Mouse (Mus musculus): Measurements from ENCODE around the gene A4galt. TPM values are rescaled to one million over a fixed set of nuclear protein-coding genes. Genes with fewer than 3 reads are reported as not detected.

Gene A4galt
- 1.4 and 1.6 TPM in 2 replicates for polyA plus RNA-seq (2014; fragmentation: Nextera tagmentation; extraction: Ambion mirVana)

GRCm38 (mm10) chr15:83251176-83252004, at the start of gene A4galt:
Gene A4galt (minus strand): TSS chr15:83251774.
- H3K9me3 ChIP-seq (ENCODE audit: control insufficient read depth, low read length) = no peaks in the 10 kb centered on the region
- WGBS = 2% methylated on average over 64 of the region's 66 CpGs
- H3K4me2 ChIP-seq = peak within 1 kb of the TSS; percentile 91
- peaks cover 20% of the 10 kb centered on the region for H3K27me3 ChIP-seq (ENCODE audit: control insufficient read depth, insufficient read depth, low read length)
- peak within 1 kb of the TSS; percentile 44 for H3K4me3 ChIP-seq (ENCODE audit: low read depth, low read length)
- ATAC-seq (ENCODE audit: low FRiP score) (no peak; the same call in 1 of the 2 replicates), DNase-seq (ENCODE audit: low spot score, missing footprints) (peak; percentile 93)
- H3K4me1 ChIP-seq (ENCODE audit: control insufficient read depth, insufficient read depth, low read length) = peaks cover 7% of the 10 kb centered on the region; the same call in 1 of the 2 replicates
- H3K36me3 ChIP-seq (ENCODE audit: control insufficient read depth, insufficient read depth, low read length) = no peaks in the 10 kb centered on the region
- H3K9ac ChIP-seq (ENCODE audit: low read length) = peak within 1 kb of the TSS; percentile 48
- no peak within 1 kb of the TSS for H3K27ac ChIP-seq (ENCODE audit: low read depth, low read length)

GRCm38 (mm10) chr15:83299916-83300582, 48.5 kb upstream of the A4galt start:
- no peak for DNase-seq (ENCODE audit: low spot score, missing footprints)
- Histone ChIP-seq H3K9me3 (ENCODE audit: control insufficient read depth, low read length) (no peaks in the 10 kb centered on the region), H3K9ac (ENCODE audit: low read length) (no peak overlapping the region), H3K36me3 (ENCODE audit: control insufficient read depth, insufficient read depth, low read length) (no peaks in the 10 kb centered on the region), H3K4me1 (ENCODE audit: control insufficient read depth, insufficient read depth, low read length) (0 out of 2 replicates have a peak, but pooled peaks cover 2% of the 10 kb centered on the region), H3K4me3 (ENCODE audit: low read depth, low read length) (no peak overlapping the region), H3K4me2 (no peak overlapping the region), H3K27me3 (ENCODE audit: control insufficient read depth, insufficient read depth, low read length) (no peaks in the 10 kb centered on the region), H3K27ac (ENCODE audit: low read depth, low read length) (no peak overlapping the region)
- no peak for ATAC-seq (ENCODE audit: low FRiP score)
- WGBS = 61% methylated on average over 10 of the region's 10 CpGs

- H3K4me2 ChIP-seq = no peak overlapping the region
- H3K9me3 ChIP-seq (ENCODE audit: control insufficient read depth, low read length) = no peaks in the 10 kb centered on the region
- H3K27me3 ChIP-seq (ENCODE audit: control insufficient read depth, insufficient read depth, low read length) = no peaks in the 10 kb centered on the region
- no peak overlapping the region for H3K4me3 ChIP-seq (ENCODE audit: low read depth, low read length)
- H3K27ac ChIP-seq (ENCODE audit: low read depth, low read length) = no peak overlapping the region
- ATAC-seq (ENCODE audit: low FRiP score) (no peak), DNase-seq (ENCODE audit: low spot score, missing footprints) (no peak)
- no peak overlapping the region for H3K9ac ChIP-seq (ENCODE audit: low read length)
- no peaks in the 10 kb centered on the region for H3K36me3 ChIP-seq (ENCODE audit: control insufficient read depth, insufficient read depth, low read length)
- H3K4me1 ChIP-seq (ENCODE audit: control insufficient read depth, insufficient read depth, low read length) = 0 out of 2 replicates have a peak, but pooled peaks cover 2% of the 10 kb centered on the region
- WGBS = 88% methylated on average over 7 of the region's 7 CpGs
Observed at GRCm38 (mm10) chr15:83299450-83299849, 47.9 kb upstream of the A4galt start.

GRCm38 (mm10) chr15:83298810-83299209, 47.2 kb upstream of the A4galt start:
- ATAC-seq (ENCODE audit: low FRiP score) (no peak), DNase-seq (ENCODE audit: low spot score, missing footprints) (no peak)
- Histone ChIP-seq H3K27me3 (ENCODE audit: control insufficient read depth, insufficient read depth, low read length) (no peaks in the 10 kb centered on the region), H3K4me3 (ENCODE audit: low read depth, low read length) (no peak overlapping the region), H3K9me3 (ENCODE audit: control insufficient read depth, low read length) (no peaks in the 10 kb centered on the region), H3K36me3 (ENCODE audit: control insufficient read depth, insufficient read depth, low read length) (no peaks in the 10 kb centered on the region), H3K4me1 (ENCODE audit: control insufficient read depth, insufficient read depth, low read length) (0 out of 2 replicates have a peak, but pooled peaks cover 2% of the 10 kb centered on the region), H3K27ac (ENCODE audit: low read depth, low read length) (no peak overlapping the region), H3K9ac (ENCODE audit: low read length) (no peak overlapping the region), H3K4me2 (no peak overlapping the region)
- 79% methylated on average over 2 of the region's 2 CpGs for WGBS

- Histone ChIP-seq H3K27ac (ENCODE audit: low read depth, low read length) (no peak overlapping the region), H3K9ac (ENCODE audit: low read length) (no peak overlapping the region), H3K4me2 (no peak overlapping the region), H3K4me1 (ENCODE audit: control insufficient read depth, insufficient read depth, low read length) (0 out of 2 replicates have a peak, but pooled peaks cover 2% of the 10 kb centered on the region), H3K36me3 (ENCODE audit: control insufficient read depth, insufficient read depth, low read length) (no peaks in the 10 kb centered on the region), H3K9me3 (ENCODE audit: control insufficient read depth, low read length) (no peaks in the 10 kb centered on the region), H3K27me3 (ENCODE audit: control insufficient read depth, insufficient read depth, low read length) (no peaks in the 10 kb centered on the region), H3K4me3 (ENCODE audit: low read depth, low read length) (no peak overlapping the region)
- ATAC-seq (ENCODE audit: low FRiP score) (no peak), DNase-seq (ENCODE audit: low spot score, missing footprints) (no peak)
- WGBS = 82% methylated on average over 8 of the region's 8 CpGs
Observed at GRCm38 (mm10) chr15:83298313-83298712, 46.7 kb upstream of the A4galt start.

- Histone ChIP-seq H3K4me1 (ENCODE audit: control insufficient read depth, insufficient read depth, low read length) (0 out of 2 replicates have a peak, but pooled peaks cover 2% of the 10 kb centered on the region), H3K9ac (ENCODE audit: low read length) (no peak overlapping the region), H3K4me2 (no peak overlapping the region), H3K36me3 (ENCODE audit: control insufficient read depth, insufficient read depth, low read length) (no peaks in the 10 kb centered on the region), H3K27me3 (ENCODE audit: control insufficient read depth, insufficient read depth, low read length) (no peaks in the 10 kb centered on the region), H3K27ac (ENCODE audit: low read depth, low read length) (no peak overlapping the region), H3K4me3 (ENCODE audit: low read depth, low read length) (no peak overlapping the region), H3K9me3 (ENCODE audit: control insufficient read depth, low read length) (no peaks in the 10 kb centered on the region)
- 63% methylated on average over 7 of the region's 8 CpGs for WGBS
- DNase-seq (ENCODE audit: low spot score, missing footprints) (no peak), ATAC-seq (ENCODE audit: low FRiP score) (no peak)
Observed at GRCm38 (mm10) chr15:83296771-83297311, 45.3 kb upstream of the A4galt start.

GRCm38 (mm10) chr15:83296050-83296449, 44.5 kb upstream of the A4galt start:
- Histone ChIP-seq H3K4me3 (ENCODE audit: low read depth, low read length) (no peak overlapping the region), H3K4me2 (no peak overlapping the region), H3K27me3 (ENCODE audit: control insufficient read depth, insufficient read depth, low read length) (no peaks in the 10 kb centered on the region), H3K4me1 (ENCODE audit: control insufficient read depth, insufficient read depth, low read length) (0 out of 2 replicates have a peak, but pooled peaks cover 2% of the 10 kb centered on the region), H3K27ac (ENCODE audit: low read depth, low read length) (no peak overlapping the region), H3K9ac (ENCODE audit: low read length) (no peak overlapping the region), H3K36me3 (ENCODE audit: control insufficient read depth, insufficient read depth, low read length) (no peaks in the 10 kb centered on the region), H3K9me3 (ENCODE audit: control insufficient read depth, low read length) (no peaks in the 10 kb centered on the region)
- WGBS = 84% methylated on average over 4 of the region's 4 CpGs
- no peak for DNase-seq (ENCODE audit: low spot score, missing footprints)
- ATAC-seq (ENCODE audit: low FRiP score) = no peak

GRCm38 (mm10) chr15:83294954-83295353, 43.4 kb upstream of the A4galt start:
- no peak overlapping the region for H3K27ac ChIP-seq (ENCODE audit: low read depth, low read length)
- no peak overlapping the region for H3K4me2 ChIP-seq
- H3K9ac ChIP-seq (ENCODE audit: low read length) = no peak overlapping the region
- DNase-seq (ENCODE audit: low spot score, missing footprints) (no peak), ATAC-seq (ENCODE audit: low FRiP score) (no peak)
- WGBS = 87% methylated on average over 3 of the region's 3 CpGs
- H3K4me1 ChIP-seq (ENCODE audit: control insufficient read depth, insufficient read depth, low read length) = 0 out of 2 replicates have a peak, but pooled peaks cover 2% of the 10 kb centered on the region
- no peak overlapping the region for H3K4me3 ChIP-seq (ENCODE audit: low read depth, low read length)
- no peaks in the 10 kb centered on the region for H3K9me3 ChIP-seq (ENCODE audit: control insufficient read depth, low read length)
- H3K27me3 ChIP-seq (ENCODE audit: control insufficient read depth, insufficient read depth, low read length) = no peaks in the 10 kb centered on the region
- no peaks in the 10 kb centered on the region for H3K36me3 ChIP-seq (ENCODE audit: control insufficient read depth, insufficient read depth, low read length)

Data from midbrain, embryonic 11.5 days (tissue).